ENCODE assay signal across 8 mouse cellular contexts in genomic region chr6:142545132-142545531, GRCm38 (mm10). TPM values are rescaled to one million over a fixed set of nuclear protein-coding genes. Genes with fewer than 3 reads are reported as not detected.
DNase-seq lines count a peak whose midpoint lies in the region; ATAC-seq lines count a peak whose summit lies in the region.

No protein-coding gene starts in this region.

- intact Hi-C loops in heart, postnatal 14 days (cut with DNase I), result no loop called here
- intact Hi-C loops in left cerebral cortex, postnatal 36 days (cut with DNase I), result no loop called here

- ATAC-seq in megakaryocyte-erythroid progenitor cell, adult 5-6 weeks (replicated peaks; ENCODE audit: low FRiP score, low TSS enrichment, poor library complexity, severe bottlenecking), result 0 out of 2 replicates have a peak, but pooled peaks have one; percentile 23

- DNase-seq in heart, adult 18-20 months, result peak; percentile 42 to 49
- DNase-seq in heart, postnatal 14 days, result no peak
- peak; percentile 40 for DNase-seq in embryo, embryonic 11 days
- peak; percentile 44 for DNase-seq in heart, postnatal 4 days
- DNase-seq in adrenal gland, postnatal 4 days (ENCODE audit: low spot score in 2 of 2), result no peak
- no peak for DNase-seq in layer of hippocampus, adult 8-10 months (ENCODE audit: low spot score in 2 of 2)
- DNase-seq in left cerebral cortex, postnatal 36 days (ENCODE audit: low spot score in 2 of 2), result no peak

RNA-seq across cellular contexts. Expression of gene Kcnj8, which starts 26.3 kb away (rescaled TPM):
- total RNA-seq in heart, adult 18-20 months (2021), result 10 to 100 TPM; 15.8 to 19.6 TPM
- 10 to 100 TPM; 33.3 to 39.2 TPM for total RNA-seq in heart, postnatal 14 days (2021)
- total RNA-seq in heart, postnatal 4 days (2021), result 10 to 100 TPM; 20.7 to 21.7 TPM
- not detected in 2 replicates for total RNA-seq in megakaryocyte-erythroid progenitor cell, adult 5-6 weeks (2014; fragmentation: Nextera tagmentation)
- total RNA-seq in megakaryocyte-erythroid progenitor cell, adult 5-6 weeks (2017), result 1.1 TPM in 1 of 2 replicates, not detected in the other
- total RNA-seq in adrenal gland, postnatal 4 days (2021), result 10 to 100 TPM; 16.5 to 16.8 TPM
- 1 to 10 TPM; 1.7 to 2.3 (median 1.9) TPM for total RNA-seq in layer of hippocampus, adult 8-10 months (2022)
- 1 to 10 TPM; 2.2 to 2.7 TPM for total RNA-seq in left cerebral cortex, postnatal 36 days (2021)

RNA-seq across cellular contexts. Expression of gene Ldhb, which starts 37.4 kb away (rescaled TPM):
- total RNA-seq in heart, adult 18-20 months (2021), result 1,000 to 10,000 TPM; 3,158 to 3,186 TPM
- total RNA-seq in heart, postnatal 14 days (2021), result 1,000 to 10,000 TPM; 1,994 to 2,026 TPM
- 1,000 to 10,000 TPM; 1,364 to 1,397 TPM for total RNA-seq in heart, postnatal 4 days (2021)
- 6.7 and 20.9 TPM in 2 replicates for total RNA-seq in megakaryocyte-erythroid progenitor cell, adult 5-6 weeks (2014; fragmentation: Nextera tagmentation)
- total RNA-seq in megakaryocyte-erythroid progenitor cell, adult 5-6 weeks (2017), result 1.1 and 2.1 TPM in 2 replicates
- total RNA-seq in adrenal gland, postnatal 4 days (2021), result 100 to 1,000 TPM; 148 to 257 TPM
- total RNA-seq in layer of hippocampus, adult 8-10 months (2022), result 100 to 1,000 TPM; 561 to 645 (median 604) TPM
- 100 to 1,000 TPM; 783 to 917 TPM for total RNA-seq in left cerebral cortex, postnatal 36 days (2021)

Comparison
In these comparisons a context has a peak if more than half of its experiments do, and no peak if none do; other contexts are left out.
1. DNase-seq: peak in heart, adult 18-20 months (2 of 2), embryo, embryonic 11 days (single experiment) and heart, postnatal 4 days (single experiment); none in heart, postnatal 14 days (0 of 2), adrenal gland, postnatal 4 days (0 of 2), layer of hippocampus, adult 8-10 months (0 of 2) and left cerebral cortex, postnatal 36 days (0 of 2).
2. RNA of gene Kcnj8, which starts 26.3 kb away (total RNA-seq): 33.3 to 39.2 TPM in heart, postnatal 14 days, 20.7 to 21.7 TPM in heart, postnatal 4 days, 15.8 to 19.6 TPM in heart, adult 18-20 months and 16.5 to 16.8 TPM in adrenal gland, postnatal 4 days; 2.2 to 2.7 TPM in left cerebral cortex, postnatal 36 days, 1.7 to 2.3 TPM in layer of hippocampus, adult 8-10 months and 1.1 TPM in megakaryocyte-erythroid progenitor cell, adult 5-6 weeks; every median in the first group is over 4 times any median in the second.
3. RNA of gene Ldhb, which starts 37.4 kb away (total RNA-seq): 3,158 to 3,186 TPM in heart, adult 18-20 months, 1,994 to 2,026 TPM in heart, postnatal 14 days, 1,364 to 1,397 TPM in heart, postnatal 4 days, 783 to 917 TPM in left cerebral cortex, postnatal 36 days, 561 to 645 TPM in layer of hippocampus, adult 8-10 months and 148 to 257 TPM in adrenal gland, postnatal 4 days; 1.1 to 20.9 TPM in megakaryocyte-erythroid progenitor cell, adult 5-6 weeks; every median in the first group is over 4 times any median in the second.